Mouse (Mus musculus) adrenal gland, adult (tissue): Measurements from ENCODE around the gene Cd200r4.
A peak's percentile ranks its signal among the peaks of the same experiment; 100 is the strongest.
"Not testable (repeated sequence)": the region's sequence is repeated elsewhere in the genome, so short reads cannot be mapped to it uniquely, and the experiment has no call there.

Source experiments
- DNase-seq, 2 experiments: peaks; one replicate each; pipeline ENCODE4 v3.0.0; 2022 to 2023; ENCODE audit warnings: low spot score in 1 of 2; ENCODE audit not compliant: inconsistent age in 2 of 2

Gene Cd200r4

DNA sequence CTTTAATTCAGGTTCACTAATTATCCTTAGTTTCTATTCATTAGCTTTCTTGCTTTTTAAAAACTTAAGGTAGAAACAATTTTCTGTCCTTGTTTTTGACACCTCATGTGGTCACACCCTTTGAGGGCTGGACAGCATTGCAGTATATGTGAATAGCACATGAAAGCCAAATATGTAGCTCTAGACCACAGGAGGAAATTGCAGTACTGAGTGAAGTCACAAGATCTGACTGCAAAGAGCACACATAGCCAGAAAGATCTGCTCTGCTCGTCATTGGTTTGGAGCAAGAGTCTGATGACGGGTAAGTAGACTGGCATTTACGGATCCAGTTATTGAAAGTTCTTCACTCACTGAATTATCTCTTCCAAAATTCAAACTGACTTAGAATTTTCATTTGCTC lies at the start of gene Cd200r4:
Cd200r4 (plus strand) TSS at position 190 of the 400 bp plus-strand sequence.
- DNase-seq: no peak

DNA sequence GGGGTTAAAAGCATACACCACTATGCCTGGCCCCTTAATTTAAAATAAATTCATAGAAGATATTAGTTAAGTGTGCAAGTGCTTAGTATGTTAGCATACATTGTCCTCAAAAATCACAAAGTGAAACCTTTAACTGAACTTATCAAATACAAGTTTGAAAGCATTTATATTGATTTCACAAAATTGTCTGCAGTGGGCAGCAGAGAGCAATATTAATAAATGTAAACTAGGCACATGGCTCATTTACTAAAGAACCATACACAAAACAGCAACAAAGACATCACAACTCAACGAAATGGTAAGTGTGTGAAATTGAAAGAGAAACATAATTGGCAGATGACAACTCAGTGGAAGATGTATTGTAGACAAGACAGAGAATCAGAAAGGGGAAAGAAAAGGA lies 49.7 kb upstream of the Cd200r4 start:
- no peak for DNase-seq

DNA sequence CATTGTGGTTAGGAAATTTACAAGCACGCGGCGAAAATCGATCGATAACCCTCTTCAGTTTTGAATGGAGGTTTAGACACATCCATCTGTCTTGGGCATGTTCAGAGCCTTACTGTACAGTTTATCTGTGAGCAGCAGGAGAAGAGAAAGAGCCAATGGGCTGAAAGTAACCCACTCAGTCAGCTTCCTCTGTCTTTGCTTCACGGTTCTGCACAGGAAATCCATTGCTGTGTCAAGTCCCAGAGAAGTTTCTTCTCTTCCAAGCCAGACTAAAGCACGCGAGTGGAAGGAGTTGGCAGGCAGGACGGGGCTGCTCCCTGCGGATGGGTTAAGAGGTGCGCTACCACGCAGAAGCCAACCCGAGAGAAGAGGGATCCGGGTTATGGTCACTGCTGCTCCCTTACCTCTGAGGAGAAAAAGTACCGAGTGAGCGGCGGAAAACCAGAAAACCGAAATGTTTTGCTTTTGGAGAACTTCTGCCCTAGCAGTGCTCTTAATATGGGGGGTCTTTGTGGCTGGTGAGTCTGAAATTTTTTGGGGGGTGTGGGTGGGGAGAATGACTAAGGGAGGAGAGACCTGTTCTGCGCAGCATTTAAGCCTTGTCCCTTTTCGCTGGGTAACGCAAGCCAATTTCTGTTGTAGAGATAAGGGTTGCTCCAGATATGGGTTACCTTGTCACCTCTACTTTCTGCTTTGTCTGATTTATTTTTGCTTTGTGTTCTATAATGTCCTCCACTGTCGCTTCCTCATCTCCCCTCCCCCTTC lies 45.8 kb upstream of the Cd200r4 start, which contains the start of gene Cd200r1:
Cd200r1 (plus strand) TSS at position 182 of the 765 bp plus-strand sequence.
- DNase-seq: no peak

DNA sequence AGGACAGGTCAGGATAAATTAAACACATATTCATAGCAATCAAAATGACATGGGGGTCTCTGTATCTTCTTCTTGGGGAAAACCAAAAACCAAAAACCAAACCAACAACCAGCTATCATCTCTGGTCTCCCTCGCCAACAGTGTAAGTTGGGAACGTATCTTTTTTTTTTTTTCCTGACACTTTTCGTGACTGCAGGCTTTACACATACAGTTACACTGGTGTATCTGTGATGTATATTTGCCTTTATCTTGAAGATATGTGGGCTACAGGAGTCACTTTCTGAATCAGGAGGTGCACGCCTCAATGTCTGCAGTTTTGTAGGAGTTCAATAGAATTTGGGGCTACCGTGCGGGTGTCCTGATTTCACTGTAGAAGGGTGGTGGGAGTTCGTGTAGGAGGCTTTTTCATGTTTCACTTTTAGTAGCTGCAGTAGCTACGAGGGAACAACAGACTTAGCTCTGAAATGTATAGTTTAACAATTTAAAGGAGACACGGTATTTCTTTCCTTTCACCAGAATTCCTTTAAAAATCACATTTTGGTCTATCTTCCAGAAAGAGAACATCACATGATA lies 45.1 kb upstream of the Cd200r4 start:
- DNase-seq: no peak

DNA sequence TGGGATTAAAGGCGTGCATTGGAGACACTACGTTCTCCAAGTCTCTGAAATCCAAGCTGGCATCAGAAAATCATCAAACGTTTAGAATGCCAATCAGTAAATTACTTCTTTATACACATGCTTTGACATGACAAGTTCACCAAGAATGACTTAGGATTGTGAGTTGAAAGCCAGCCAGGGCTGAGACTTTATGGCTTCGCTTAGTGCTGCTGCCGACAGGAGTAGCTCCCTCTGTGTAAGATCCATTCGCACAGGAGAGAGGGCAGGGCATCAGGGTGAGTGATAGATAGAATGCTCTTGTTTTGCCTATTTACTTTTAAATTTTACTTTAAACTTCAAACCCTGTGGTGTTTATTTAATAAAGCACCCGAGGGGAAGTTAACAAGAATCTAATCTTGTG lies 44.0 kb upstream of the Cd200r4 start:
- no peak for DNase-seq

DNA sequence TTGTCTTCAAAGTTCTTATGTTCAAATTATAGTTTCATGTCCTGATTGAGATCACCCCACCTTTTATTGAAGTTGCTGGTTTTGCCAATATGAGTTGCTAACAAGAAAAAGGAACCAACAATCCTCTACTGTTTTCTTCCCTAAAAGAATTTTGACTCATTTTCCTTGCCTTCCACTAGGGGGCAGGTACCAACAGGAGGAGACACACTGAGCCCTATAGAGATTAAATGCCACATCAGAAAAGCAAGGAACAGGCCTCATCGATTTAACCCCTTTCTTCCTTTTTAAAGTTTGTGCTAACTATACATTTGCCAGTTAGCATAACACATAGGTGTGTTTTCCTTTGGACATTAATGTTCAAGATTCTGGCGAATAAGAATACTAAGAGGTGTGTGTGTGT lies 43.6 kb upstream of the Cd200r4 start:
- DNase-seq: peak in 1 of 2 experiments; percentile 46

DNA sequence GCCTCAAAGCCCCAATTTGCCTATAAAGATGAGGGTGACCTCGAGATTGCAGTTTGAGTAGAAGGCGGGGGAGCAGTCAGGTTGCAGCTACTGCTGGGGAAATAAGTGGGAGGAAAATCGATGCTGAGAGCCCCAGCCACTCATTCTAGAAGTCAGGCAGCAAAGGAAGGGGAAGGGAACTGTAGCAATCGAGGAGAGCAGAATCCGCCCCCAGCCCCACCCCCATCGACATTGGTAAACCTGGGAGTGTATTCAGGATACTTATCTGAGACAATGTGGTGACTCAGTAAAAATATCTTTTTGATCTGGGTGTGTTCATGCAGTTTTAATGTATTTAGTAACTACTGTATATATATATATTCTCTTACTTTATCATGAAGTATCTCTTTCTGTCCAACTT lies 39.0 kb upstream of the Cd200r4 start:
- no peak for DNase-seq

DNA sequence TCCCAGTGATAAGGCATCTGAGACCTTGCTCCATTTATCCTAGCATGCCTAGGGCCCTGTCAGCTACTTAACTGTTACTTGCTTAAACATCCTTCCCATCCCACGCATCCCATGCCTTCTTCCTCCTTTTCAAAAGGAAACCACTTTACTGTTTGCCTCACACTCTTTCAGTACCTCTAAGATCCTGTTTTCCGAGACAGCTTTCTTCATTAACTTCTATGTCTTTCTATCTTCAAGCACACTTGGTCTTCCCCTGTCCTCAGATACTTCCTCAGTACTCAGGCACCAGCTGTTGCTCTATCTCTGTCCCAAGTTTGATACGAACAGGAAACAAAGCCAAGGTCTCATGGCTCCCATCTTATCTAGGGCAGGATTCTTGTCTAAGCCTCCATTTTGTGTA lies 37.9 kb upstream of the Cd200r4 start:
- no peak for DNase-seq

DNA sequence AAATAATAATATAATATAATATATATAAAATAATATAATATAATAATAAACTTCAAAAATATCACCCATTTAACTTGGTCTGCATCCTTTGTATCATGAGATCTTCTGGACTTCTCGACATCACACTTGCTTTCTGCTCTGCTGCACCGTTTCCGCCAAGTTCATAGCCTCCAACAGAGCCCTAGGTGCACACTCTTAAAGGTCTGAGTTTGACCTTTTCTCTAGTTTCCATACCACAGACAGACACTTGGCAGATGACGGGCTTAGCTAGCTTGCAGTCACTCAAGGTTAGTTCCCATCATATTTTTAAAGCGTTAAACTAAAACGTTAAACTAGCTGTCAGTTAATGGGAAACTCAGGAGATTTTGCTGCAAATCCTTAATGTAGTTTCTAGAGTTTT lies 37.3 kb upstream of the Cd200r4 start:
- no peak for DNase-seq

DNA sequence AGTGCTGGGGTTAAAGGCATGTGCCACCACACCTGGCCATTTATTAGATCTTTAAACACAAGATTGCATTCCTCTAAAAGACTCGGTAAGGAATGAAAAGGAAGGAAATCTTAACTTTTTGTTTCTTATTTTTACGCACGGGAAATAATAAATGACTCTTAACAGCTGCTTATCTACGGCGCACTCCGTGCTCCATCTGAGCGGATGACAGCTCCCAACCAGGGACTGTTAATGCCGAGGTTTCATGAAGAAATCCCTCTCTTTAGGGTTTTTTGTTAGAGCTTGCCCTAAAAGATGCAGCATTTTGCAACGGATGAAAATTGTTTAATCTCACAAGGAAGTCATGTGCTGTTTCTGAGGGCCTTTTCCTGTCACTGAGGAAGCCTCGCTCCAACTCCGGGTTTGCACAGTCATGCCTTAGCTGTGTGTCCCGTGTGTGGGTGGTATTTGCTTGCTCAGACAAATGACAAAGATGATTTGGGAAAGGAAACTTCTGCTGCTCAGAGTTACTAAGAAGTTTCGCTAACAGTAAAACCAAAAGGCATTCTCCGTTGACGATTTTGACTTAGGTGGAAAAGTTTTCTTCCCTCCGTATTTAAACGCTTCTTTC lies 32.9 kb upstream of the Cd200r4 start:
- DNase-seq: peak in 1 of 2 experiments; percentile 46

DNA sequence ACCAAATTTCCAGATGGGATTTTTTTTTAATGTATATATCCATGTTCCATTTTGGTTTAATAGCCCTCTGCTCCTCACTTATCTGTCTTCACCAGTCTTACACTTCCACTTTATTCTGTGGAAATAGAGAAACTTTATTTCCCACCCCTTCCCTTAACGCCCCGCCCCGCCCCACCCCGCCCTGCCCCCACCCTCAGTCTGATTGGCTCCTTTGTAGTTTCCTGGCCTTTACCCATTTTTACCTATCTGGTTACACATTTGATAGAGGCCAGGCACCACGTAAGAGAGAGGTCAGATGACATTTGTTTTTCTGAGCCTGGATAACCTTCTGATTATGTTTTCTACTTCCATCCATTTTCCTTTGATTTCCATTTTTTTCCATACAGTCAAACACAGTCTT lies 32.0 kb upstream of the Cd200r4 start:
- DNase-seq: no peak

DNA sequence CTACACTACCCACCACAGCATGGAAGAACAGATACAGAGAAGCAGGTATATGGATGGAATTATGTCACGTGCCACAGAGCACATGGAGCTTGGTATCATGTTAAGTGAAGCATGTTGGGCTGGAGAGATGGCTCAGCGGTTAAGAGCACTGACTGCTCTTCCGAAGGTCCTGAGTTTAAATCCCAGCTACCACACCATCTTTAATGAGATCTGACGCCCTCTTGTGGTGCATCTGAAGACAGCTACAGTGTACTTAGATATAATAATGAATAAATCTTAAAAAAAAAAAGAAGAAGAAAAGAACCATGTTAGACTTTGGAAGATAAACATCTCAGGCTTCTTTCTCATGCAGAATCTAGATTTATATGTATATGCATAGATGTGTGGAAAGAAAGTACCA lies 30.8 kb upstream of the Cd200r4 start:
- no peak for DNase-seq

DNA sequence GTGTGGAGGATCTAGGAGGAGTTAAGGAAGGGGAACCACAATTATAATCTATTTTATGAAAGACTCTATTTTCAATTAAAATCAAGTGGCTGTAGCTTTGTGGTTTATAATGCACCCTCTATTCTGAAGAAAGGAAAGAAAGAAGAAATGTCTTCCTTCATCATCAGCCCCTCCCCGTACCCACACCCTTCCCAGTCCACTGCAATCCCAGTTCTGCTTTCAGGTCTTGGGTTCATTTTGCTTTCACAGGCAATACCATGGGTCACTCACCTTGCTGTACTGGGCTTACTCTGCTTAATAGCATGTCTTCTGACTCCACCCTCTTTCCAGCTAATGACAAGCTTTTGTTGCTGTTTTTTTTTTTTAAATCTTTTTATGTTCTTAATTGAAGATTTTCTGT lies 24.6 kb upstream of the Cd200r4 start:
- DNase-seq: no peak

DNA sequence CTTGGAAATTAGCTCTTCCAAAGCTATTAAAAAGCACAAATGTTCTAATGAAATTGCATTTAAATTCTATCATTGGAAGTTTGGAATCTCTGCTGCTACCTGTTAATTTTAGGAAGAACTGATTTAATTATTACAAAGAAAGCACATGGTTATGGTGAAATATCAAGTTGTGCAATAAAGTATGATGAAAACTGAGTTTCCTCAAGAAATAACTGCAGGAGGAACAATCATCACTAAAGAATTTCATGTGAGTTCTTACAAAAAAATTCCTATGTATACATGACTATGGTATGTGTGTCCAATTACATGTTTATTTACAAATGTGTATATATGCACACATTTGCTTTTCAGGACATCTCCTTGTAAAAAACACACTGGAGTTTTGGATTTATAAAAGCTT lies 17.1 kb upstream of the Cd200r4 start:
- DNase-seq: no peak

DNA sequence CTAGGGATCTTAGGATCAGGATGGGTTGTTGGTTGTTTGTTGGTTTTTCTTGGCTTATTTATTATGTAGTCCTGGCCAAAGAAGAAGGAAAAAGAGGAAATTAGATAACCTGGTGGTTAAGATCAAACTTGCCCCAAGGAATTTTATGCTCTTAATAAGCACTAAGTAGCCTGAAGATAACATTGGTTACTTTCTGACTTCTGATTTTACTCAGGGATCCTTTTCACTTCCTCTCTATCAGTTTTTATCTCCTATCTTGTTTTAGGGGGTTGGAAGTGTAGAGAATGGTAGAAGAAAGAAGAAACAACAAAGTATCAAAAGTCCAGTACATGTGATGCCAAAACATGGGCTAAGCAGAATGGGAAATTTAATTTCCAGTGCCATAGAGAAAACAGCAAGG lies 5.6 kb upstream of the Cd200r4 start:
- DNase-seq: no peak

DNA sequence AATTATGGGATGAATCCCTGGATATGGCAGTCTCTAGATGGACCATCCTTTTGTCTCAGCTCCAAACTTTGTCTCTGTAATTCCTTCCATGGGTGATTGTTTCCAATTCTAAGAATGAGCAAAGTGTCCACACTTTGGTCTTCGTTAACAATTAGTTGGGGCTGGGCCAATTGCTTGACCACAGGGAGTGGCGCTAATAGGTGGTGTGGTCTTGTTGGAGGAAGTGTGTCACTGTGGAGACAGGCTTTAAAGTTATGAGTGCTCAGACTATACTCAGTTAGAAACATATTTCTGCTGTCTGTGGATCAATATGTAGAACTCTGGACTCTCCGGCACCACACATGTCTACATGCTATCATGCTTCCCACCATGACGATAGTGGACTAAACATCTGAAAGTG lies 1.3 kb upstream of the Cd200r4 start:
- DNase-seq: not testable (repeated sequence)

DNA sequence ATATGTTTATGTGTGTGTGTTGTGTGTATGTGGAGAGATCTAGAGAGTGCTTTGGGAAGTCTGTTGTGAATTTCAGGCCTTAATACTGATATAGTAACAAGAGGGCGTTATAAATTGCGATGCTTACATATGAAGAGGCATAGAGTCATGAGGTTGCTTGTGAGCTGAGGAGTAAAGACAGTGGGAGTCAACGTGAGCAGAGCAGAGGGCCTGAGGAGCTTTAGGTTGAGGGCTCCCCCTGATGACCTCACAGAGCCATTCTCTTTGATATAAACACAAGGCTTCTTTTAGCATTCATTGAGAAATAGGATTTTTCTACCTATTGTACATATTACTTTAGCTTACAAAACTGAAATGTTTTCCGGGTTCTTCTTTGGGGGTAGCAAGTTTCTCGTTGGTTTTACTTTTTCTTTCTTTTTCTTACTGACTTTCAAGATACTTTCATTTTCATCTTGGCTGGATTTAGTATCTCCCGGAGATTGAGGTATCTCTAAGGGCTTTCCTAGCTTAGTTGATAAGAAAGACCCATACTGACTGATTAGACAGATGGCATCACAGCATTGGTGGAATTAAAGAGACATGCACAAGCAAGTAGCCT lies 1.0 kb downstream of the Cd200r4 start:
- no peak for DNase-seq

DNA sequence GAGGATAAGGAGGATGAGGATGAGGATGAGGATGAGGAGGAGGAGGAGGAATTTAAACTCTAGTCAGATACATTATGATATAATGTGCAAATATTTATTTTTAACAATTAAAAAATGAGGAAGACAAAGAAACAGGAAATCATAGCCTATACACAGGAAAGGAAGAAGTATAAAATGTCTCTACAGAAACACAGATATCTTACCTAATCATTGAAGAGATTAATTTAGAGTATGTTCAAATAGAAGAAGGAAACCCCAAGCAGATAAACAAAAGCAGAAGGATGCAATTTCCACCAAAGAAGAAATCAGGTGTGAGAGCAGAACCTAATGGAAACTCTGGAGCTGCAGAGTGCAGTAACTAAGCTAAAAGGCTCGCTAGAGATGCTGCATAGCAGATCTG lies 6.5 kb downstream of the Cd200r4 start:
- no peak for DNase-seq

DNA sequence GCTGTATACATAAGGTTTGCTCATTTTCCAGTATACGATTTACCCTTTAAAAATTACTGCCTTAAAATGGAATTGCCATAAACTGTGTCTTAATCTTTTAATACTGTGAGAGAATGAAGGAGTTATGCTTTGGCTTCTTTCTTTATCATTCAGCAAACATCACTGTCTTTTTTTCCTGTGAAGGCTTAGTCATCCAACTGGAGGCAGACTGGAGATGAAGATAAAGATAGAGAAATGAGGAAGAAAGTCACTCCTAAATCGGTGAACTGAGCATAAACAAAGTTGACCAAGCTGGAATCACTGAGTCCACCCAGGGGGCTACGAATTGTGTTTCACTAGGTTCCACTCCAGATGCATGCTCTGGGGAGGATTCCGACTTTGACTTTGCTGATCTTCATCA lies 9.0 kb downstream of the Cd200r4 start:
- DNase-seq: no peak

DNA sequence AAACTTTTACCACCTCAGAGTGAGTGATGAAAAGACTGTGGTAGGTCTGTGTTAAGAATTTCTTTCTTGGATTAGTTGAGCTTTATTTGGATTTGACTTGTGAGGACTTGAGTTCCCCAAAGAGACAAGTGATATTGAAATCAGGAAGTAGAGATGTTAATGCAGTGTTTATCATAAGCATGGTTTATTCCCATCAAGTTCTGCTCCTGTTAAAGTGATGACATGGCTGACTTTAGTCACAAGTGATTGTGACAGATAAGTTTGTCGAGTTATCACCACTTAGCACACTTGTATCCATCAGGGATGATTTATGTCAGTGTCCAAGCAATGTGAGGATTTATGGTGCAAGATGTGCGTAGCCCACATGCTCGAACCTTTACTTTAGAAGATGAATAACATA lies 20.8 kb downstream of the Cd200r4 start:
- peak in 1 of 2 experiments; percentile 25 for DNase-seq

DNA sequence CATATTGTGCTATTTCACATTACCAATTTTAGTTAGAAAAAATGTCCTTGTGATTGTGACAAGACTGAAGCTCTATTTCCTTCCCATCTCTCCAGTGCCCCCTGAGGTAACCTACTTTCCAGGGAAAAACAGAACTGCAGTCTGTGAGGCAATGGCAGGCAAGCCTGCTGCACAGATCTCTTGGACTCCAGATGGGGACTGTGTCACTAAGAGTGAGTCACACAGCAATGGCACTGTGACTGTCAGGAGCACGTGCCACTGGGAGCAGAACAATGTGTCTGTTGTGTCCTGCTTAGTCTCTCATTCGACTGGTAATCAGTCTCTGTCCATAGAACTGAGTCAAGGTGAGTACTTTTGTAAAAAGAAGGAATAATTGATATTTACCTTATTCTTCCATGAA lies 21.7 kb downstream of the Cd200r4 start:
- DNase-seq: peak; percentile 31 to 75

DNA sequence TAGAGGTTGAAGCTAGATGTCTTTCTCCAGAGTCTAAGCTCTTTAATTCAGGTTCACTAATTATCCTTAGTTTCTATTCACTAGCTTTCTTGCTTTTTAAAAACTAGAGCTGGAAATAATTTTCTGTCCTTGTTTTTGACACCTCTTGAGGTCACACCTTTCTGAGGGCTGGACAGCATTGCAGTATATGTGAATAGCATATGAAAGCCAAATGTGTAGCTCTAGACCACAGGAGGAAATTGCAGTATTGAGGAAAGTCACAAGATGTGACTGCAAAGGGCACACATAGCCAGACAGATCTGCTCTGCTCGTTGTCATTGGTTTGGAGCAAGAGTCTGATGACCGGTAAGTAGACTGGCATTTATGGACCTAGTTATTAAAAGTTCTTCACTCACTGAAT lies 55.3 kb downstream of the Cd200r4 start, which contains the start of gene Cd200r2:
Cd200r2 (plus strand) TSS at position 301 of the 400 bp plus-strand sequence.
- no peak for DNase-seq
